Mouse (Mus musculus) C2C12 (cell line): ENCODE results near the gene St6galnac6.

Experiments used
- CEBPB ChIP-seq: IDR thresholded peaks from one replicate; pipeline ENCODE4 v1.6.1; 2011; ENCODE audit warnings: low read depth, mild to moderate bottlenecking, control low read depth, moderate library complexity
- CTCF ChIP-seq: IDR thresholded peaks from one replicate; pipeline ENCODE4 v1.5.1; 2011; ENCODE audit not compliant: control insufficient read depth, insufficient read depth, insufficient read length
- FOSL1 ChIP-seq: IDR thresholded peaks from one replicate; pipeline ENCODE4 v1.8.0; 2011; ENCODE audit warnings: mild to moderate bottlenecking, low read length; ENCODE audit not compliant: poor library complexity, insufficient read depth, severe bottlenecking
- MAX ChIP-seq: IDR thresholded peaks from one replicate; pipeline ENCODE4 v1.6.1; 2011; ENCODE audit warnings: mild to moderate bottlenecking, control low read depth
- MYOD1 ChIP-seq: IDR thresholded peaks from one replicate; pipeline ENCODE4 v1.6.1; 2011; ENCODE audit warnings: low read depth; ENCODE audit not compliant: control insufficient read depth, insufficient read length
- MYOG ChIP-seq: IDR thresholded peaks from one replicate; pipeline ENCODE4 v1.6.1; 2011; ENCODE audit not compliant: control insufficient read depth, insufficient read length; ENCODE audit errors: extremely low read depth
- USF1 ChIP-seq: IDR thresholded peaks from one replicate; pipeline ENCODE4 v1.6.1; 2011; ENCODE audit warnings: low read depth, mild to moderate bottlenecking, control low read depth, moderate library complexity

DNA sequence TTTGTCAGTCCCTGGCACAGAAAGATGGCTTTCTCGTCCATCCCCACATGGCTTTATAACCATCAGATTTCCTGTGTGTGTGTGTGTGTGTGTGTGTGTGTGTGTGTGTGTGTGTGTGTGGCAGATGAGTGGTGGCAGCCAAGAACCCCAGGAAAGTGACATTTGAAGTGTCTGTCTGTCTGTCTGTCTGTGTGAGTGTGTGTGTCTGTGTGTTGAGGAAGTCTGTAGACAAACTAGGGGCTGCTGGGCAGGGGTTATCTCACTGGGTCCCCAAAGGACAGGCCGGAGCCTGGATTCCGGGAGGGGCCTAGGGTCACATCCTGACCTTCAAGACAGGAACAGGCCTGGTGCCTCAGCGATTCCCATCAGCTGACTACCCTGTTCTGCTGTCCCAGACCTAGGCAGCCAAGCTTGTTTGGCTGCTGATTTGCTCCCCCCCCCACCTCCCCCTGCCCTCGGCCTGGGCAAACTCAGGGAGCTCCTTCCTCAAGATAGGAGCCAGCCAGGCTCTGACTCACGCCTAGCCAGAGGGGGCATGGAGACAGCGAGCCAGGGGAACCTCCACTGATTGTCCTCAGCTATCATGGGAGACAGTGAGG, 62.1 kb downstream of the St6galnac6 start:
- TF ChIP-seq CTCF (no peak), MYOD1 (no peak), MAX (no peak), CEBPB (no peak), MYOG (no peak), FOSL1 (no peak), USF1 (no peak)
